Mouse (Mus musculus) forebrain, postnatal 0 days (tissue): ENCODE results near the gene Trim65. TPM values are rescaled to one million over a fixed set of nuclear protein-coding genes. Genes with fewer than 3 reads are reported as not detected.

ENCODE experiments used
- ATAC-seq: fragments of 200-750 bp; cut with Nextera tagmentation; 2 replicates; pipeline ENCODE4 v1.8.0; 2017; ENCODE audit warnings: mild to moderate bottlenecking, moderate library complexity
- DNase-seq: peaks from one replicate; pipeline ENCODE4 v3.0.0-alpha.2; 2015
- H3K27ac ChIP-seq: fragments of 300-500 bp; sonication (generic); 2 replicates; pipeline ENCODE4 v1.5.1; 2014; ENCODE audit warnings: low read depth, mild to moderate bottlenecking, antibody characterized with exemption, low read length, moderate library complexity, mixed read lengths
- H3K27me3 ChIP-seq: fragments of 300-500 bp; sonication (generic); 2 replicates; pipeline ENCODE4 v1.6.1; 2014; ENCODE audit warnings: mild to moderate bottlenecking, low read length, mixed read lengths; ENCODE audit not compliant: insufficient read depth
- H3K36me3 ChIP-seq: fragments of 300-500 bp; sonication (generic); 2 replicates; pipeline ENCODE4 v1.6.1; 2014; ENCODE audit warnings: mild to moderate bottlenecking, moderate library complexity; ENCODE audit not compliant: insufficient read depth
- H3K4me1 ChIP-seq: fragments of 300-500 bp; sonication (generic); 2 replicates; pipeline ENCODE4 v1.6.1; 2014; ENCODE audit warnings: antibody characterized with exemption; ENCODE audit not compliant: insufficient read depth
- H3K4me2 ChIP-seq: fragments of 300-500 bp; sonication (generic); 2 replicates; pipeline ENCODE4 v1.6.1; 2014; ENCODE audit warnings: low read depth, mild to moderate bottlenecking, moderate library complexity
- H3K4me3 ChIP-seq: fragments of 300-500 bp; sonication (generic); 2 replicates; pipeline ENCODE4 v1.5.1; 2014; ENCODE audit warnings: low read depth, low read length, mixed read lengths
- H3K9ac ChIP-seq: fragments of 300-500 bp; sonication (generic); 2 replicates; pipeline ENCODE4 v1.6.1; 2014; ENCODE audit warnings: mild to moderate bottlenecking
- H3K9me3 ChIP-seq: fragments of 300-500 bp; sonication (generic); 2 replicates; pipeline ENCODE4 v1.6.1; 2016; ENCODE audit warnings: low read length
- CTCF ChIP-seq: sonication (generic); IDR thresholded peaks from 2 replicates; pipeline ENCODE4 v1.5.1; 2016; ENCODE audit warnings: antibody characterized with exemption, control low read depth, low read depth
- WGBS: fragments of 180-500 bp; shearing (Covaris S2); extraction: QIAGEN DNeasy Blood & Tissue Kit; methylation state at CpG from one replicate; pipeline ENCODE4 v1.1.7; 2014; 5-methylcytosine and 5-hydroxymethylcytosine counted together
- polyA plus RNA-seq: library from polyadenylated mRNA; unstranded; fragments of >200 nt; fragmentation: Nextera tagmentation; extraction: Ambion mirVana; gene quantifications from 2 replicates; pipeline ENCODE4 v1.2.1, GENCODE M21; 2015
- total RNA-seq: library from RNA; depleted of rRNA; stranded (reverse); fragments of >200 nt; gene quantifications from 2 replicates; pipeline ENCODE4 v1.2.3, GENCODE M21; 2014; rRNA removed

The Trim65 gene
- total and polyA plus RNA-seq, 2 experiments from 2014 or later = 1.9 to 5.0 TPM

GRCm38 (mm10) chr11:116075539-116076265 lies 55.2 kb downstream of the Trim65 start:
- Histone ChIP-seq H3K4me3 (no peak overlapping the region), H3K9me3 (no peaks in the 10 kb centered on the region), H3K27me3 (no peaks in the 10 kb centered on the region), H3K9ac (no peak overlapping the region), H3K27ac (no peak overlapping the region), H3K4me2 (no peak overlapping the region), H3K4me1 (0 out of 2 replicates have a peak, but pooled peaks cover 3% of the 10 kb centered on the region), H3K36me3 (peaks cover 21% of the 10 kb centered on the region)
- DNase-seq (no peak), ATAC-seq (no peak)
- 0 out of 2 replicates have a peak, but pooled peaks have one; percentile 11 for TF ChIP-seq CTCF
- 62% methylated on average over 20 of the region's 20 CpGs for WGBS

- Histone ChIP-seq H3K9ac (no peak overlapping the region), H3K27me3 (no peaks in the 10 kb centered on the region), H3K4me3 (no peak overlapping the region), H3K36me3 (peaks cover 9% of the 10 kb centered on the region), H3K4me2 (no peak overlapping the region), H3K4me1 (0 out of 2 replicates have a peak, but pooled peaks cover 3% of the 10 kb centered on the region), H3K27ac (no peak overlapping the region), H3K9me3 (no peaks in the 10 kb centered on the region)
- TF ChIP-seq CTCF = no peak
- ATAC-seq (no peak), DNase-seq (no peak)
- WGBS = 65% methylated on average over 7 of the region's 7 CpGs
Measured at GRCm38 (mm10) chr11:116074436-116074991, 56.4 kb downstream of the Trim65 start.

- no peak overlapping the region for H3K27ac ChIP-seq
- 81% methylated on average over 3 of the region's 3 CpGs for WGBS
Measured at GRCm38 (mm10) chr11:116072608-116073007, 58.3 kb downstream of the Trim65 start.

More at GRCm38 (mm10) chr11:116072608-116073007, 58.3 kb downstream of the Trim65 start:
- H3K27me3 ChIP-seq = no peaks in the 10 kb centered on the region
- no peaks in the 10 kb centered on the region for H3K4me1 ChIP-seq
- DNase-seq (no peak), ATAC-seq (no peak)
- H3K4me2 ChIP-seq = no peak overlapping the region
- no peaks in the 10 kb centered on the region for H3K36me3 ChIP-seq
- no peak overlapping the region for H3K9ac ChIP-seq
- TF ChIP-seq CTCF = no peak
- H3K4me3 ChIP-seq = no peak overlapping the region
- no peaks in the 10 kb centered on the region for H3K9me3 ChIP-seq

Other genes with a start within 250 kb of the Trim65 start
- gene Smim5, start 231.2 kb downstream of the Trim65 start, total RNA-seq = 0.95 and 1.0 TPM in 2 replicates
- gene Smim5, start 231.2 kb downstream of the Trim65 start, polyA plus RNA-seq = 2.4 and 2.5 TPM in 2 replicates
- not detected in 2 replicates for gene Smim6, start 219.1 kb downstream of the Trim65 start, total RNA-seq
- 0.27 TPM in 1 of 2 replicates, not detected in the other for gene Smim6, start 219.1 kb downstream of the Trim65 start, polyA plus RNA-seq
- 60.4 and 70.9 TPM in 2 replicates for gene Sap30bp, start 197.8 kb downstream of the Trim65 start, total RNA-seq
- 49.5 and 59.4 TPM in 2 replicates for gene Sap30bp, start 197.8 kb downstream of the Trim65 start, polyA plus RNA-seq
- gene Recql5, start 197.7 kb downstream of the Trim65 start, total RNA-seq = 14.5 and 18.9 TPM in 2 replicates
- gene Recql5, start 197.7 kb downstream of the Trim65 start, polyA plus RNA-seq = 6.9 and 8.4 TPM in 2 replicates
- gene Itgb4, start 156.4 kb downstream of the Trim65 start, total RNA-seq = 0.46 and 1.1 TPM in 2 replicates
- 0.93 and 1.3 TPM in 2 replicates for gene Itgb4, start 156.4 kb downstream of the Trim65 start, polyA plus RNA-seq
- gene Galk1, start 118.4 kb downstream of the Trim65 start, total RNA-seq = 42.6 and 52.2 TPM in 2 replicates
- 61.1 and 66.4 TPM in 2 replicates for gene Galk1, start 118.4 kb downstream of the Trim65 start, polyA plus RNA-seq
- 730 and 936 TPM in 2 replicates for gene H3f3b, start 103.2 kb downstream of the Trim65 start, total RNA-seq
- gene H3f3b, start 103.2 kb downstream of the Trim65 start, polyA plus RNA-seq = 2,422 and 2,718 TPM in 2 replicates
- 38.9 and 43.8 TPM in 2 replicates for gene Unk, start 100.8 kb downstream of the Trim65 start, total RNA-seq
- gene Unk, start 100.8 kb downstream of the Trim65 start, polyA plus RNA-seq = 18.7 and 22.5 TPM in 2 replicates
- gene Unc13d, start 53.2 kb downstream of the Trim65 start, total RNA-seq = 0.46 and 0.86 TPM in 2 replicates
- 0.29 and 0.58 TPM in 2 replicates for gene Unc13d, start 53.2 kb downstream of the Trim65 start, polyA plus RNA-seq
- 94.7 and 130 TPM in 2 replicates for gene Wbp2, start 44.1 kb downstream of the Trim65 start, total RNA-seq
- gene Wbp2, start 44.1 kb downstream of the Trim65 start, polyA plus RNA-seq = 281 and 287 TPM in 2 replicates
- 10.5 and 13.0 TPM in 2 replicates for gene Trim47, start 3.9 kb downstream of the Trim65 start, total RNA-seq
- 6.6 and 7.8 TPM in 2 replicates for gene Trim47, start 3.9 kb downstream of the Trim65 start, polyA plus RNA-seq
- gene Mrpl38, start 7.7 kb upstream of the Trim65 start, total RNA-seq = 56.7 and 67.8 TPM in 2 replicates
- 60.7 and 63.6 TPM in 2 replicates for gene Mrpl38, start 7.7 kb upstream of the Trim65 start, polyA plus RNA-seq
- 97.9 and 108 TPM in 2 replicates for gene Fbf1, start 37.0 kb upstream of the Trim65 start, total RNA-seq
- 23.2 and 38.2 TPM in 2 replicates for gene Fbf1, start 37.0 kb upstream of the Trim65 start, polyA plus RNA-seq
- 62.8 and 65.6 TPM in 2 replicates for gene Ten1, start 67.7 kb upstream of the Trim65 start, total RNA-seq
- gene Ten1, start 67.7 kb upstream of the Trim65 start, polyA plus RNA-seq = 92.8 and 104 TPM in 2 replicates
- gene Acox1, start 67.9 kb upstream of the Trim65 start, total RNA-seq = 89.4 and 108 TPM in 2 replicates
- gene Acox1, start 67.9 kb upstream of the Trim65 start, polyA plus RNA-seq = 43.8 and 58.2 TPM in 2 replicates
- gene Evpl, start 106.9 kb upstream of the Trim65 start, total RNA-seq = 1.5 and 2.3 TPM in 2 replicates
- 0.49 and 1.1 TPM in 2 replicates for gene Evpl, start 106.9 kb upstream of the Trim65 start, polyA plus RNA-seq
- 18.5 and 24.5 TPM in 2 replicates for gene Srp68, start 143.1 kb upstream of the Trim65 start, total RNA-seq
- gene Srp68, start 143.1 kb upstream of the Trim65 start, polyA plus RNA-seq = 42.4 and 51.3 TPM in 2 replicates
- gene Galr2, start 149.8 kb upstream of the Trim65 start, total RNA-seq = not detected in 2 replicates
- gene Galr2, start 149.8 kb upstream of the Trim65 start, polyA plus RNA-seq = 0.20 and 0.36 TPM in 2 replicates
- 91.9 and 103 TPM in 2 replicates for gene Exoc7, start 176.1 kb upstream of the Trim65 start, total RNA-seq
- 133 and 144 TPM in 2 replicates for gene Exoc7, start 176.1 kb upstream of the Trim65 start, polyA plus RNA-seq
- 24.8 and 37.6 TPM in 2 replicates for gene Foxj1, start 204.3 kb upstream of the Trim65 start, total RNA-seq
- gene Foxj1, start 204.3 kb upstream of the Trim65 start, polyA plus RNA-seq = 15.7 and 19.9 TPM in 2 replicates